ENCODE assay signal across 8 mouse cellular contexts in genomic region chr5:115538693-115539043, GRCm38 (mm10). TPM values are rescaled to one million over a fixed set of nuclear protein-coding genes. Genes with fewer than 3 reads are reported as not detected.
DNase-seq lines count a peak whose midpoint lies in the region; ATAC-seq and TF ChIP-seq lines count a peak whose summit lies in the region.

No protein-coding gene starts in this region.

- H3K27ac ChIP-seq in forebrain, embryonic 10.5 days: 0 out of 2 replicates have a peak overlapping the region, but pooled peaks have one; percentile 17
- H3K27ac ChIP-seq in heart, embryonic 15.5 days: peak overlapping the region; percentile 11; the same call in 1 of the 2 replicates
- no peak overlapping the region for H3K27ac ChIP-seq in liver, embryonic 14.5 days
- peak overlapping the region; percentile 21; the same call in 1 of the 2 replicates for H3K27ac ChIP-seq in stomach, embryonic 15.5 days

- no peak for TF ChIP-seq POLR2A in brain, embryonic 14.5 days (IDR thresholded peaks at IDR 0.05; ENCODE audit: borderline replicate concordance, extremely low read depth, insufficient read depth, insufficient read length, poor library complexity, severe bottlenecking)

- peak; percentile 90 for DNase-seq in CD4-positive helper T cell, adult 2 months (ENCODE audit: low read depth, low spot score)
- DNase-seq in brain, embryonic 14.5 days (ENCODE audit: low read depth): peak; percentile 92
- DNase-seq in forebrain, embryonic 10.5 days (ENCODE audit: extremely low spot score, low spot score): peak; percentile 89
- peak; percentile 95 for DNase-seq in kidney, postnatal 14 days
- peak; percentile 63 to 66 (median 64) for DNase-seq in liver, embryonic 14.5 days (ENCODE audit: low read depth in 3 of 3, low spot score in 3 of 3)
- DNase-seq in neural tube, embryonic 10.5 days (ENCODE audit: extremely low spot score, low spot score): peak; percentile 91

- peaks cover 57% of the 10 kb centered on the region for H3K4me1 ChIP-seq in forebrain, embryonic 10.5 days
- peaks cover 63% of the 10 kb centered on the region for H3K4me1 ChIP-seq in heart, embryonic 15.5 days (replicated peaks)
- H3K4me1 ChIP-seq in liver, embryonic 14.5 days (replicated peaks; ENCODE audit: control insufficient read depth in 2 of 2, insufficient read depth in 2 of 2, low read length in 1 of 2): peaks cover 17 to 36% of the 10 kb centered on the region in 2 experiments
- peaks cover 51% of the 10 kb centered on the region for H3K4me1 ChIP-seq in stomach, embryonic 15.5 days

- no peaks in the 10 kb centered on the region for H3K9me3 ChIP-seq in forebrain, embryonic 10.5 days
- H3K9me3 ChIP-seq in heart, embryonic 15.5 days (replicated peaks): no peaks in the 10 kb centered on the region
- no peaks in the 10 kb centered on the region for H3K9me3 ChIP-seq in liver, embryonic 14.5 days (ENCODE audit: control insufficient read depth, low read length)
- no peaks in the 10 kb centered on the region for H3K9me3 ChIP-seq in stomach, embryonic 15.5 days

- under 1% methylated on average over 12 of the region's 12 CpGs for WGBS in forebrain, embryonic 10.5 days
- WGBS in heart, embryonic 15.5 days: 2% methylated on average over 11 of the region's 12 CpGs
- WGBS in liver, embryonic 14.5 days (ENCODE audit: insufficient replicate concordance): under 1% methylated on average over 12 of the region's 12 CpGs
- under 1% methylated on average over 11 of the region's 12 CpGs for WGBS in stomach, embryonic 15.5 days

- peak; percentile 72 for ATAC-seq in heart, embryonic 15.5 days (replicated peaks; ENCODE audit: insufficient number of reproducible peaks, insufficient read depth, low FRiP score, low read depth)
- peak; percentile 66 for ATAC-seq in liver, embryonic 14.5 days (ENCODE audit: insufficient read depth)
- ATAC-seq in stomach, embryonic 15.5 days (ENCODE audit: insufficient read depth, low FRiP score, low read depth): peak; percentile 72

- H3K9ac ChIP-seq in heart, embryonic 15.5 days: 0 out of 2 replicates have a peak overlapping the region, but pooled peaks have one; percentile 9
- no peak overlapping the region for H3K9ac ChIP-seq in liver, embryonic 14.5 days (replicated peaks)
- no peak overlapping the region for H3K9ac ChIP-seq in stomach, embryonic 15.5 days

- H3K4me2 ChIP-seq in heart, embryonic 15.5 days: peak overlapping the region; percentile 21
- H3K4me2 ChIP-seq in liver, embryonic 14.5 days (ENCODE audit: low read depth): no peak overlapping the region; the same call in 1 of the 2 replicates
- peak overlapping the region; percentile 32; the same call in 1 of the 2 replicates for H3K4me2 ChIP-seq in stomach, embryonic 15.5 days

- TF ChIP-seq CTCF in brain, embryonic 14.5 days (IDR thresholded peaks at IDR 0.05; ENCODE audit: borderline replicate concordance, extremely low read depth, insufficient read depth, insufficient read length): peak; percentile 98
- TF ChIP-seq CTCF in liver, embryonic 14.5 days (IDR thresholded peaks at IDR 0.05; ENCODE audit: low read depth): peak; percentile 94

- H3K27me3 ChIP-seq in forebrain, embryonic 10.5 days (ENCODE audit: poor library complexity, severe bottlenecking): 0 out of 2 replicates have a peak, but pooled peaks cover 7% of the 10 kb centered on the region
- no peaks in the 10 kb centered on the region for H3K27me3 ChIP-seq in heart, embryonic 15.5 days
- H3K27me3 ChIP-seq in liver, embryonic 14.5 days (ENCODE audit: control insufficient read depth, insufficient read depth, low read length): no peaks in the 10 kb centered on the region
- no peaks in the 10 kb centered on the region for H3K27me3 ChIP-seq in stomach, embryonic 15.5 days (replicated peaks)

- TF ChIP-seq EP300 in liver, embryonic 14.5 days (IDR thresholded peaks at IDR 0.05; ENCODE audit: low read depth): no peak

- no peaks in the 10 kb centered on the region for H3K36me3 ChIP-seq in forebrain, embryonic 10.5 days (replicated peaks)
- no peaks in the 10 kb centered on the region; the same call in 1 of the 2 replicates for H3K36me3 ChIP-seq in heart, embryonic 15.5 days
- no peaks in the 10 kb centered on the region for H3K36me3 ChIP-seq in liver, embryonic 14.5 days (replicated peaks; ENCODE audit: control insufficient read depth, insufficient read depth, low read depth)
- no peaks in the 10 kb centered on the region for H3K36me3 ChIP-seq in stomach, embryonic 15.5 days

- 0 out of 2 replicates have a peak overlapping the region, but pooled peaks have one; percentile 5 for H3K4me3 ChIP-seq in forebrain, embryonic 10.5 days
- no peak overlapping the region for H3K4me3 ChIP-seq in heart, embryonic 15.5 days
- H3K4me3 ChIP-seq in liver, embryonic 14.5 days (ENCODE audit: insufficient read depth in 1 of 2, low read depth in 2 of 2, low read length in 2 of 2): no peak overlapping the region
- H3K4me3 ChIP-seq in stomach, embryonic 15.5 days (replicated peaks): no peak overlapping the region

RNA-seq across cellular contexts. Expression of gene Rplp0, which starts 20.6 kb away (rescaled TPM):
- polyA plus RNA-seq in brain, embryonic 14.5 days (2012; rRNA removed): 2,254 and 2,521 TPM in 2 replicates
- polyA plus RNA-seq in forebrain, embryonic 10.5 days (2016; fragmentation: Nextera tagmentation; extraction: Ambion mirVana): 1,454 and 1,463 TPM in 2 replicates
- polyA plus RNA-seq in heart, embryonic 15.5 days (2015; fragmentation: Nextera tagmentation; extraction: Ambion mirVana): 925 and 1,001 TPM in 2 replicates
- polyA plus RNA-seq in liver, embryonic 14.5 days (2012; rRNA removed): 1,933 and 2,132 TPM in 2 replicates
- polyA plus RNA-seq in liver, embryonic 14.5 days (2014; fragmentation: Nextera tagmentation; extraction: Ambion mirVana): 1,503 and 1,567 TPM in 2 replicates
- polyA plus RNA-seq in stomach, embryonic 15.5 days (2015; fragmentation: Nextera tagmentation; extraction: Ambion mirVana): 1,425 and 1,562 TPM in 2 replicates

RNA-seq across cellular contexts. Expression of gene Gcn1l1, which starts 26.4 kb away (rescaled TPM):
- 43.0 and 68.7 TPM in 2 replicates for polyA plus RNA-seq in brain, embryonic 14.5 days (2012; rRNA removed)
- polyA plus RNA-seq in forebrain, embryonic 10.5 days (2016; fragmentation: Nextera tagmentation; extraction: Ambion mirVana): 64.9 and 66.1 TPM in 2 replicates
- polyA plus RNA-seq in heart, embryonic 15.5 days (2015; fragmentation: Nextera tagmentation; extraction: Ambion mirVana): 20.9 and 28.8 TPM in 2 replicates
- 11.4 and 11.8 TPM in 2 replicates for polyA plus RNA-seq in liver, embryonic 14.5 days (2012; rRNA removed)
- 14.4 and 14.8 TPM in 2 replicates for polyA plus RNA-seq in liver, embryonic 14.5 days (2014; fragmentation: Nextera tagmentation; extraction: Ambion mirVana)
- 34.9 and 36.4 TPM in 2 replicates for polyA plus RNA-seq in stomach, embryonic 15.5 days (2015; fragmentation: Nextera tagmentation; extraction: Ambion mirVana)

RNA-seq across cellular contexts. Expression of gene Pxn, which starts 32.2 kb away (rescaled TPM):
- 46.9 and 49.7 TPM in 2 replicates for polyA plus RNA-seq in brain, embryonic 14.5 days (2012; rRNA removed)
- polyA plus RNA-seq in forebrain, embryonic 10.5 days (2016; fragmentation: Nextera tagmentation; extraction: Ambion mirVana): 34.3 and 35.8 TPM in 2 replicates
- polyA plus RNA-seq in heart, embryonic 15.5 days (2015; fragmentation: Nextera tagmentation; extraction: Ambion mirVana): 33.5 and 46.2 TPM in 2 replicates
- 12.9 and 13.7 TPM in 2 replicates for polyA plus RNA-seq in liver, embryonic 14.5 days (2012; rRNA removed)
- 4.8 and 5.6 TPM in 2 replicates for polyA plus RNA-seq in liver, embryonic 14.5 days (2014; fragmentation: Nextera tagmentation; extraction: Ambion mirVana)
- 37.0 and 43.0 TPM in 2 replicates for polyA plus RNA-seq in stomach, embryonic 15.5 days (2015; fragmentation: Nextera tagmentation; extraction: Ambion mirVana)

RNA-seq across cellular contexts. Expression of gene Sirt4, which starts 54.1 kb away (rescaled TPM):
- polyA plus RNA-seq in brain, embryonic 14.5 days (2012; rRNA removed): 57.3 and 89.4 TPM in 2 replicates
- 13.1 and 13.9 TPM in 2 replicates for polyA plus RNA-seq in forebrain, embryonic 10.5 days (2016; fragmentation: Nextera tagmentation; extraction: Ambion mirVana)
- polyA plus RNA-seq in heart, embryonic 15.5 days (2015; fragmentation: Nextera tagmentation; extraction: Ambion mirVana): 20.9 TPM in 2 replicates
- 8.4 and 9.4 TPM in 2 replicates for polyA plus RNA-seq in liver, embryonic 14.5 days (2012; rRNA removed)
- 2.8 and 3.9 TPM in 2 replicates for polyA plus RNA-seq in liver, embryonic 14.5 days (2014; fragmentation: Nextera tagmentation; extraction: Ambion mirVana)
- polyA plus RNA-seq in stomach, embryonic 15.5 days (2015; fragmentation: Nextera tagmentation; extraction: Ambion mirVana): 21.7 and 26.6 TPM in 2 replicates
